Comparison of ENCODE assay signal across 7 mouse cellular contexts in the genomic region with DNA sequence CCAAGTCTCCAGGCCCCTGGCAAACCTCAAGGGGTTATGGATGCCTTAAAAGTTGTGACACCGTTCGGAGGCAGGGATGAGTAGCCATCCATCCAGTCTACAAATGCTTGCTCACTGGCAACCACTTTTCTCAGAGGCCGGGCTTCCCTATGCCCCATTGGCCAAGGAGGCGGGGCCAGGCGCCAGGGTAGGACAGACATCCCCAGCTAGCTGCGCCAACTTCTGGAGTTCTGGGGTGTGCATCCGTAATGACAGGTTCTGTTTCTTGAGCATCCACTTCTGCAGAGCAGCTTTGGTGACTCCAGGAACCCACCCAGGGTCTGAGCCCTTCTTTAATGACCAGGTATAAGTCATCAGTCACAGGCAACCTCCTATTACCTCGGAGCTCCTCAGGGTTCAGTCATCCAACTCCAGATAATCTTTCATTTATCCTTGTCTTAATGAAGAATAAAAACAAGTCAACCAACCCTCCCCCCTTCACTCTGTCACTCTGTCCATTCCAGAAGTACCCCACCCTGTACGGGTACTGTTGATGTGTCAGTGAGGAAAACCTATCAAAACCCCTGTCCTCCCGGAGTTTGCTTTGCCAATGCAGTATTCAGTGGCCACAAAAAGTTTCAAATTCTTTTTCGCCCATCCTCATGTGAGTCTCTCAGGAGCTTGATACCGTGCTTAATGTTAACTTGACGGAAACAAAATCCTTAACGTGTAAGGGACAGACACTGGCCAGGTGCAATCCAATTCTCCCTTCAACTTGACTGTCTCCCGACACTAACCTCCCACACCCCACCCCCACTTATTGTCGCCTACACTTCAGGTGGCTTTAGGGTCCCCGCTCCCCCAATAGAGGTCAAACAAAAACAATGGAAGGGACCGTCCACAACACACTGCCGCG. TPM values are rescaled to one million over a fixed set of nuclear protein-coding genes. Genes with fewer than 3 reads are reported as not detected.
DNase-seq lines count a peak whose midpoint lies in the region; ATAC-seq and TF ChIP-seq lines count a peak whose summit lies in the region.

No protein-coding gene starts in this region.

- no peaks in the 10 kb centered on the region for H3K9me3 ChIP-seq in E14TG2a.4 (ENCODE audit: low read length)
- H3K9me3 ChIP-seq in forebrain, embryonic 13.5 days (replicated peaks): no peaks in the 10 kb centered on the region
- no peaks in the 10 kb centered on the region for H3K9me3 ChIP-seq in hindbrain, embryonic 12.5 days (replicated peaks)
- no peaks in the 10 kb centered on the region for H3K9me3 ChIP-seq in limb, embryonic 15.5 days
- no peaks in the 10 kb centered on the region for H3K9me3 ChIP-seq in neural tube, embryonic 15.5 days (replicated peaks)

- H3K36me3 ChIP-seq in E14TG2a.4 (ENCODE audit: insufficient read depth, low read length): no peaks in the 10 kb centered on the region
- no peaks in the 10 kb centered on the region for H3K36me3 ChIP-seq in forebrain, embryonic 13.5 days (ENCODE audit: poor library complexity, severe bottlenecking)
- no peaks in the 10 kb centered on the region for H3K36me3 ChIP-seq in hindbrain, embryonic 12.5 days
- H3K36me3 ChIP-seq in limb, embryonic 15.5 days: no peaks in the 10 kb centered on the region
- no peaks in the 10 kb centered on the region for H3K36me3 ChIP-seq in neural tube, embryonic 15.5 days

- H3K27me3 ChIP-seq in E14TG2a.4 (ENCODE audit: insufficient read depth, low read length): peaks cover 50% of the 10 kb centered on the region
- peaks cover 55% of the 10 kb centered on the region for H3K27me3 ChIP-seq in forebrain, embryonic 13.5 days
- H3K27me3 ChIP-seq in hindbrain, embryonic 12.5 days: peaks cover 41% of the 10 kb centered on the region
- H3K27me3 ChIP-seq in limb, embryonic 15.5 days: peaks cover 53% of the 10 kb centered on the region
- H3K27me3 ChIP-seq in neural tube, embryonic 15.5 days (replicated peaks): peaks cover 15% of the 10 kb centered on the region

- peak; percentile 19 for DNase-seq in R1 (ENCODE audit: low read depth, low spot score)

- 10% methylated on average over 20 of the region's 20 CpGs for WGBS in forebrain, embryonic 13.5 days
- 15% methylated on average over 20 of the region's 20 CpGs for whole genome bisulfite sequencing in hindbrain, embryonic 12.5 days
- 14% methylated on average over 20 of the region's 20 CpGs for WGBS in limb, embryonic 15.5 days
- WGBS in neural tube, embryonic 15.5 days: 14% methylated on average over 20 of the region's 20 CpGs

- ATAC-seq in forebrain, embryonic 13.5 days: 0 out of 2 replicates have a peak, but pooled peaks have one; percentile 3
- peak; percentile 4; the same call in 1 of the 2 replicates for ATAC-seq in hindbrain, embryonic 12.5 days (ENCODE audit: low FRiP score)
- ATAC-seq in limb, embryonic 15.5 days (ENCODE audit: insufficient number of reproducible peaks, low FRiP score, low TSS enrichment, low read depth): no peak
- peak; percentile 25; the same call in 1 of the 2 replicates for ATAC-seq in neural tube, embryonic 15.5 days (ENCODE audit: low FRiP score)
- ATAC-seq in monocyte, adult 5-6 weeks (replicated peaks; ENCODE audit: insufficient number of reproducible peaks, low FRiP score, low TSS enrichment, poor library complexity, severe bottlenecking): no peak

- H3K9ac ChIP-seq in forebrain, embryonic 13.5 days: peak overlapping the region; percentile 79
- peak overlapping the region; percentile 86 for H3K9ac ChIP-seq in hindbrain, embryonic 12.5 days
- peak overlapping the region; percentile 61 for H3K9ac ChIP-seq in limb, embryonic 15.5 days
- H3K9ac ChIP-seq in neural tube, embryonic 15.5 days (replicated peaks): peak overlapping the region; percentile 78

- TF ChIP-seq CTCF in E14TG2a.4 (conservative IDR thresholded peaks at IDR 0.05; ENCODE audit: low read length): no peak

- H3K27ac ChIP-seq in forebrain, embryonic 13.5 days: no peak overlapping the region
- H3K27ac ChIP-seq in hindbrain, embryonic 12.5 days: no peak overlapping the region
- H3K27ac ChIP-seq in limb, embryonic 15.5 days: no peak overlapping the region
- peak overlapping the region; percentile 61 for H3K27ac ChIP-seq in neural tube, embryonic 15.5 days (replicated peaks)

- H3K4me3 ChIP-seq in E14TG2a.4 (replicated peaks; ENCODE audit: low read length): peak overlapping the region; percentile 81
- H3K4me3 ChIP-seq in forebrain, embryonic 13.5 days: peak overlapping the region; percentile 65
- H3K4me3 ChIP-seq in hindbrain, embryonic 12.5 days: peak overlapping the region; percentile 70
- peak overlapping the region; percentile 61 for H3K4me3 ChIP-seq in limb, embryonic 15.5 days
- H3K4me3 ChIP-seq in neural tube, embryonic 15.5 days (replicated peaks): peak overlapping the region; percentile 62

- peak overlapping the region; percentile 91 for H3K4me2 ChIP-seq in forebrain, embryonic 13.5 days
- H3K4me2 ChIP-seq in hindbrain, embryonic 12.5 days (replicated peaks): peak overlapping the region; percentile 93
- peak overlapping the region; percentile 91 for H3K4me2 ChIP-seq in limb, embryonic 15.5 days
- H3K4me2 ChIP-seq in neural tube, embryonic 15.5 days: peak overlapping the region; percentile 91

- peaks cover 53% of the 10 kb centered on the region for H3K4me1 ChIP-seq in E14TG2a.4 (replicated peaks; ENCODE audit: low read depth, low read length)
- H3K4me1 ChIP-seq in forebrain, embryonic 13.5 days: peaks cover 17% of the 10 kb centered on the region
- H3K4me1 ChIP-seq in hindbrain, embryonic 12.5 days: peaks cover 22% of the 10 kb centered on the region
- peaks cover 16% of the 10 kb centered on the region for H3K4me1 ChIP-seq in limb, embryonic 15.5 days
- peaks cover 15% of the 10 kb centered on the region for H3K4me1 ChIP-seq in neural tube, embryonic 15.5 days

RNA-seq across cellular contexts. Expression of a gene that starts 1.0 kb away (rescaled TPM):
- 0.35 and 0.47 TPM in 2 replicates for polyA plus RNA-seq in forebrain, embryonic 13.5 days (2015; fragmentation: Nextera tagmentation; extraction: Ambion mirVana)
- polyA plus RNA-seq in hindbrain, embryonic 12.5 days (2016; fragmentation: Nextera tagmentation; extraction: Ambion mirVana): 0.57 and 0.88 TPM in 2 replicates
- 0.95 and 1.2 TPM in 2 replicates for polyA plus RNA-seq in limb, embryonic 15.5 days (2015; fragmentation: Nextera tagmentation; extraction: Ambion mirVana)
- 1.6 and 1.9 TPM in 2 replicates for polyA plus RNA-seq in neural tube, embryonic 15.5 days (2015; fragmentation: Nextera tagmentation; extraction: Ambion mirVana)
- not detected in 3 replicates for total RNA-seq in monocyte, adult 5-6 weeks (2017)

Comparison
In these comparisons a context has a peak if more than half of its experiments do, and no peak if none do; other contexts are left out.
1. ATAC-seq: peak in forebrain, embryonic 13.5 days (single experiment), hindbrain, embryonic 12.5 days (single experiment) and neural tube, embryonic 15.5 days (single experiment); none in limb, embryonic 15.5 days (single experiment) and monocyte, adult 5-6 weeks (single experiment).
2. Peak in every context shown above with its lines, with median percentiles within 50 percentile points of each other: H3K4me3 ChIP-seq, H3K4me2 ChIP-seq and H3K9ac ChIP-seq.